Mouse (Mus musculus): ENCODE data around the gene Zfp213. TPM values are rescaled to one million over a fixed set of nuclear protein-coding genes. Genes with fewer than 3 reads are reported as not detected.

Zfp213 gene
- polyA plus RNA-seq, 1 experiment, result 7.8 TPM

- TF ChIP-seq POLR2A (IDR thresholded peaks at IDR 0.05; ENCODE audit: low read depth, low read length) (no peak), CTCF (IDR thresholded peaks at IDR 0.05; ENCODE audit: extremely low read depth, insufficient read length, insufficient replicate concordance, low read depth, low read length) (peak; percentile 35; the same call in 1 of the 2 replicates)
- 75% methylated on average over 6 of the region's 6 CpGs for whole genome bisulfite sequencing
Observed at GRCm38 (mm10) chr17:23572059-23572458, 8.0 kb upstream of the Zfp213 start.

DNA sequence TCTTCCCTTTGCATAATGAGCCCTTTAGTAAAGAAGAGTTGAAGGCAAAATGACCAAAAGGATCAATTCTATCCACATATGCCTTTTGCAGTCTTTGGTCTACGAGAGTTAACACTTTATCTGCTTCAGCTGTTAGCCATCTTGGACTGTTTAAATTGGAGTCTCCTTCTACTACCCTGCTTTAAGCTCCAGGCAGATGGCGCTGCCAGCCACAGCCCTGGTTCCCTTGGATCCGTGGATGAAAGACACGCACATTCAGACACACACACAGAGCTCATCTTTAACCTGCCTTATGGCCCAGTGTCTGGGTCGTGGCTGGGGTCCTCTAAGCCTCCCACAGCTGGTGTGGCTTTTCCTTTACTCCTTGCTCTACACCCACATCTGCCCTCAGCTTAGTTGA lies 7.0 kb upstream of the Zfp213 start:
- TF ChIP-seq POLR2A (IDR thresholded peaks at IDR 0.05; ENCODE audit: low read depth, low read length) (no peak), CTCF (IDR thresholded peaks at IDR 0.05; ENCODE audit: extremely low read depth, insufficient read length, insufficient replicate concordance, low read depth, low read length) (peak; percentile 6; the same call in 1 of the 2 replicates)

More at GRCm38 (mm10) chr17:23572059-23572458, 8.0 kb upstream of the Zfp213 start:
- H3K4me1 ChIP-seq (ENCODE audit: control insufficient read depth, insufficient read depth, insufficient read length, low read length), result no peaks in the 10 kb centered on the region
- peaks cover 3% of the 10 kb centered on the region; the same call in 1 of the 2 replicates for H3K36me3 ChIP-seq (ENCODE audit: control insufficient read depth, insufficient read depth, low read length)
- H3K4me3 ChIP-seq (ENCODE audit: low read depth, low read length), result no peak overlapping the region
- H3K27ac ChIP-seq (ENCODE audit: insufficient read depth, low read depth, low read length), result no peak overlapping the region
- no peaks in the 10 kb centered on the region for H3K27me3 ChIP-seq (ENCODE audit: control insufficient read depth, insufficient read depth, low read length)

DNA sequence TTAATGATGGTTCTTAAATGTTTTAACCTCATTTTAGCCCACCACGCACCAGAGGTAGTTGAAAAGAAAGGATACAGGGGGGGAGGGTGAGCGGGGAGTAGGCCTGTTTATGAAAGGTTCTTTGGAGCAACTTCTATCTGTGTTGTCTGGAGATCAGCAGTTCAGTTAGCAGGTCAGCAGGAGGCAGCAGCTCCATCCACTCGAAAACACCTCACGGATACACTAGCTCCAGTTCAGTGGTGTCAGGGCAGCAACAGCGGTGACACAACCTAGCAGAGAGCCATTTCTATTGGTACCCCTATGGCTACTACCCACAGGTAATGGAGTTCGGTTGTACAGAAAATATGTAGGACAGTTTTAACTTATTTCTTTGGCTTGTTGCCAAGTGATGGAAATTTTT lies 6.0 kb upstream of the Zfp213 start:
- peaks cover under 1% of the 10 kb centered on the region; the same call in 1 of the 2 replicates for H3K4me1 ChIP-seq (ENCODE audit: control insufficient read depth, insufficient read depth, insufficient read length, low read length)
- no peaks in the 10 kb centered on the region for H3K36me3 ChIP-seq (ENCODE audit: control insufficient read depth, insufficient read depth, low read length)
- 26% methylated on average over 6 of the region's 6 CpGs for WGBS
- H3K27ac ChIP-seq (ENCODE audit: insufficient read depth, low read depth, low read length), result no peak overlapping the region
- TF ChIP-seq CTCF (IDR thresholded peaks at IDR 0.05; ENCODE audit: extremely low read depth, insufficient read length, insufficient replicate concordance, low read depth, low read length), result peak; percentile 63; the same call in 1 of the 2 replicates
- TF ChIP-seq POLR2A (IDR thresholded peaks at IDR 0.05; ENCODE audit: low read depth, low read length), result no peak
- H3K27me3 ChIP-seq (ENCODE audit: control insufficient read depth, insufficient read depth, low read length), result no peaks in the 10 kb centered on the region
- no peak overlapping the region for H3K4me3 ChIP-seq (ENCODE audit: low read depth, low read length)

More for the DNA sequence above, 7.0 kb upstream of the Zfp213 start:
- H3K4me3 ChIP-seq (ENCODE audit: low read depth, low read length), result no peak overlapping the region
- H3K27ac ChIP-seq (ENCODE audit: insufficient read depth, low read depth, low read length), result no peak overlapping the region
- H3K27me3 ChIP-seq (ENCODE audit: control insufficient read depth, insufficient read depth, low read length), result no peaks in the 10 kb centered on the region
- H3K36me3 ChIP-seq (ENCODE audit: control insufficient read depth, insufficient read depth, low read length), result peaks cover 3% of the 10 kb centered on the region; the same call in 1 of the 2 replicates
- H3K4me1 ChIP-seq (ENCODE audit: control insufficient read depth, insufficient read depth, insufficient read length, low read length), result no peaks in the 10 kb centered on the region
- WGBS, result 19% methylated on average over 5 of the region's 5 CpGs

DNA sequence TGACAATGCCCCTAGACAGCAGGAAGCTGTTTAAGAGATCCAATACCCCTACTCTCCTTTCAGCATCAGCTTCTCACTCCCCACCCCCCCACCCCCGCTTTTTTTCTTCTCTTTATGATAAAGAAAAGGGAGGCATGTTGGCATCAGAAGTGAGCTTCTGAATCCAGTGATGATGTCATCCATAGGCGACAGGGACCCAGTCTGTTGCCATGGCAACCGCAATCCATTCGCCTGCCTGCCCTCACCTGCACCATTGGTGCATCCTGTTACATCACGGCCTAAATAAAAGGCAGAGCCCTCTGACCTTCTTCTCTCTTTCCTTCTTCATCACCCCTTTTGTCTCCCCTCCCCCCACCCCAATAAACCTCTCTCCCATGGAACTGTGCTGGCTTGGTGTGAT lies 4.3 kb upstream of the Zfp213 start:
- no peak overlapping the region for H3K27ac ChIP-seq (ENCODE audit: insufficient read depth, low read depth, low read length)
- 54% methylated on average over 5 of the region's 5 CpGs for WGBS
- H3K36me3 ChIP-seq (ENCODE audit: control insufficient read depth, insufficient read depth, low read length), result no peaks in the 10 kb centered on the region
- no peak for TF ChIP-seq CTCF (IDR thresholded peaks at IDR 0.05; ENCODE audit: extremely low read depth, insufficient read length, insufficient replicate concordance, low read depth, low read length)
- no peak for TF ChIP-seq POLR2A (IDR thresholded peaks at IDR 0.05; ENCODE audit: low read depth, low read length)
- no peak overlapping the region for H3K4me3 ChIP-seq (ENCODE audit: low read depth, low read length)
- H3K4me1 ChIP-seq (ENCODE audit: control insufficient read depth, insufficient read depth, insufficient read length, low read length), result peaks cover 4% of the 10 kb centered on the region; the same call in 1 of the 2 replicates
- no peaks in the 10 kb centered on the region for H3K27me3 ChIP-seq (ENCODE audit: control insufficient read depth, insufficient read depth, low read length)

DNA sequence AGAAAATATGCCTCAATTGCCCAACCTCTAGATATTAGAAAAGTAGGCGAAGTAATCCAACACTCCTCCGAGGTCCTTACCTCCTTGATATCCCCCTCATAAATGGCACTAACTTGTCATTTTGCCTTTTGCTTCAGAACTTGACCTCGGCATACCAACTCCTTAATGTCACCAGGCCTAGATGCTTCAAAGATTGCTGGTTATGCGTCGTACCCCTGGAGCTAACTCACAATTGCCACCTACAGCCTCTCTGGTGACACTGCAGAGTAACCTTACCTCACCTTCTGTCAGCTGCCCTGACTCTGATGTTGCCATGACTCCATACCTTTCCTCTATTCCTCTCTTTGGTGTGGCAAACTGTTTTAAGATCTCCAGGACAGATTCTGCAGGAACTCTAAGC lies 2.7 kb upstream of the Zfp213 start:
- Histone ChIP-seq H3K27me3 (ENCODE audit: control insufficient read depth, insufficient read depth, low read length) (no peaks in the 10 kb centered on the region), H3K27ac (ENCODE audit: insufficient read depth, low read depth, low read length) (no peak overlapping the region), H3K4me1 (ENCODE audit: control insufficient read depth, insufficient read depth, insufficient read length, low read length) (peaks cover 4% of the 10 kb centered on the region; the same call in 1 of the 2 replicates), H3K36me3 (ENCODE audit: control insufficient read depth, insufficient read depth, low read length) (no peaks in the 10 kb centered on the region), H3K4me3 (ENCODE audit: low read depth, low read length) (no peak overlapping the region)
- WGBS, result 43% methylated on average over 5 of the region's 5 CpGs
- no peak for TF ChIP-seq POLR2A (IDR thresholded peaks at IDR 0.05; ENCODE audit: low read depth, low read length)
- no peak for TF ChIP-seq CTCF (IDR thresholded peaks at IDR 0.05; ENCODE audit: extremely low read depth, insufficient read length, insufficient replicate concordance, low read depth, low read length)

DNA sequence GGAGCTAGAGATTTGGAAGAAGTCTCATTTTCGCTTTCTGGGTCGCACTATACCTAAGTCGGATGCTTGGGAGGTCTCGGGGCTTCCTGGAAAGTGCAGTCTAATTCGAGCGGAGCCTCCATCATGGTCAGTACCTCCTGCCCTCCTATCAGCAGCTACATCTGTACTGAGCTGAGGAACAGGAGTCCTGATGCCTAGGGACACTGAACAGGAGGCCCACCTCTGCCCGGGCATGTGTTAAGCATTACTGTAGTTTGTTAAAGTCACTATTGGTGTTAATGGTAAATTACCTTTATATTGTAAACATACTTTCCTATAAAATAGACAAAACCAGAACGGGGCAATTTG lies 304 bp upstream of the Zfp213 start:
- 0% methylated on average over 8 of the region's 8 CpGs for WGBS
- H3K36me3 ChIP-seq (ENCODE audit: control insufficient read depth, insufficient read depth, low read length), result peaks cover 4% of the 10 kb centered on the region
- TF ChIP-seq CTCF (IDR thresholded peaks at IDR 0.05; ENCODE audit: extremely low read depth, insufficient read length, insufficient replicate concordance, low read depth, low read length) (no peak), POLR2A (IDR thresholded peaks at IDR 0.05; ENCODE audit: low read depth, low read length) (no peak)

GRCm38 (mm10) chr17:23559767-23560166 lies 4.3 kb downstream of the Zfp213 start:
- Histone ChIP-seq H3K4me1 (ENCODE audit: control insufficient read depth, insufficient read depth, insufficient read length, low read length) (peaks cover 11% of the 10 kb centered on the region), H3K36me3 (ENCODE audit: control insufficient read depth, insufficient read depth, low read length) (peaks cover 27% of the 10 kb centered on the region), H3K4me3 (ENCODE audit: low read depth, low read length) (no peak overlapping the region), H3K27me3 (ENCODE audit: control insufficient read depth, insufficient read depth, low read length) (no peaks in the 10 kb centered on the region), H3K27ac (ENCODE audit: insufficient read depth, low read depth, low read length) (no peak overlapping the region)
- WGBS, result 65% methylated on average over 11 of the region's 11 CpGs
- no peak for TF ChIP-seq POLR2A (IDR thresholded peaks at IDR 0.05; ENCODE audit: low read depth, low read length)
- peak; percentile 49; the same call in 1 of the 2 replicates for TF ChIP-seq CTCF (IDR thresholded peaks at IDR 0.05; ENCODE audit: extremely low read depth, insufficient read length, insufficient replicate concordance, low read depth, low read length)

More for the DNA sequence above, 304 bp upstream of the Zfp213 start:
- Histone ChIP-seq H3K4me3 (ENCODE audit: low read depth, low read length) (peak overlapping the region; percentile 95), H3K27ac (ENCODE audit: insufficient read depth, low read depth, low read length) (peak overlapping the region; percentile 41), H3K4me1 (ENCODE audit: control insufficient read depth, insufficient read depth, insufficient read length, low read length) (peaks cover 4% of the 10 kb centered on the region; the same call in 1 of the 2 replicates), H3K27me3 (ENCODE audit: control insufficient read depth, insufficient read depth, low read length) (no peaks in the 10 kb centered on the region)
